Mouse (Mus musculus) lung, postnatal 10 days (tissue): ENCODE measurements around the gene Kcnmb2.
A peak's percentile ranks its signal among the peaks of the same experiment; 100 is the strongest.

Source experiments
- DNase-seq: peaks from one replicate; pipeline ENCODE4 v3.0.0; 2021

Gene Kcnmb2

DNA sequence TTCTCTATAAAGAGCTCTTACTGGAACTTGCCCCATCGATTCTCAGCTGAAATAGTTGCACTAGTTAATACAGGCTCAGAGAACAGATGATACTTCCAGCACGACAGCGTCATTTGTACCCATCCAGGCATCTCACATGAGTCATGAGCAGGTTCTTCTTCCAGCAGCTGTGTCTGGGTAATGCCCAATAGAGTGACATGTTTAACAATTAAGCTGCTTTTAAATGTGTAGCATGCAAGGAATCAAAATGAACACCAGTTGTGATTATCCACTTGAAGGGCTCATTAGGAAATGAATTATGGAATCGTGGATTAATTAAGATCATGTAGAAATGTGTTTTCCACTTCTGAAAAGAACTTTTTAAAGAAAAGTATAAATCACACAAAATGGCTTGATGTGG is 245.4 kb downstream of the Kcnmb2 start:
- no peak for DNase-seq

- no peak for DNase-seq
Measured at GRCm38 (mm10) chr3:32149851-32150570, 247.7 kb downstream of the Kcnmb2 start.

DNA sequence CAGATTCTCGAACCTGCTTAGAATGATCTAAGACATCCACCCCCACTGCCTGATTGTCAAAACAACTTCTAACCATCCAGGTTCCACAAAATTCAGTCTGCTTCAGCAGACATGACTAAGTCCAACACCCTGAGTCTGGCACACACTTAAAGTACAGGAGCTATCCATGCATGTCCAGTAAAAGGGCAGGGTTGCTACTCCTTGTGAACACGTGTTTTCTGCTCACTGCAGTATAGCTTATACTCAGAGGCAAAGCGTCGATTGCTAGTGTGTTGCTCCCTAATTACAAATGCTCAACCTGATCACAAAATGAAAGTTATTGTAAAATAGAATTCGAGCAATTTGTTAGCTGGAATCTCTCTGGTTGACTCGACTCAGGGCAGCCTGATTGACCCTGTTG is 278.2 kb downstream of the Kcnmb2 start:
- DNase-seq: no peak

GRCm38 (mm10) chr3:32185855-32186522 is 283.7 kb downstream of the Kcnmb2 start:
- no peak for DNase-seq

GRCm38 (mm10) chr3:32188521-32188920 is 286.2 kb downstream of the Kcnmb2 start:
- DNase-seq: peak; percentile 55

- DNase-seq: no peak
Measured at GRCm38 (mm10) chr3:32188955-32189354, 286.6 kb downstream of the Kcnmb2 start.

GRCm38 (mm10) chr3:32189956-32190355 is 287.6 kb downstream of the Kcnmb2 start:
- DNase-seq: no peak

DNA sequence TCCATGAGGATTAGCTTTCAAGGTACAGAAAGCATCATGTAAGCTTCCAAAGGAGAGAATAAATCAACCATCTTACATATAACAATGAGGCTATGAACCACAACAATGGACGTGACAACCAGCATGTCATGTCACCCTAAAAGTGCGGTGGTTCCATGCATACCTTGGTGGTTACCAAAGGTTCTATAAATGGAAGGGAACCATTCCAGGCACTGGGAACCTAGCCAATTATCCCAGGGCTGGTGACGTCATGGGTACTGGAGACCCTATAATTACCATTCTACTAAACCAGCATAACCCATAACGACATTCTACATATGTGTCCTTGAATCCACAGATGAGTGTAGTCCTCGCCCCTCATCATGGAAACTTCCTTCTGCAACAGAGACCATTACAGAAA is 291.7 kb downstream of the Kcnmb2 start:
- no peak for DNase-seq

DNA sequence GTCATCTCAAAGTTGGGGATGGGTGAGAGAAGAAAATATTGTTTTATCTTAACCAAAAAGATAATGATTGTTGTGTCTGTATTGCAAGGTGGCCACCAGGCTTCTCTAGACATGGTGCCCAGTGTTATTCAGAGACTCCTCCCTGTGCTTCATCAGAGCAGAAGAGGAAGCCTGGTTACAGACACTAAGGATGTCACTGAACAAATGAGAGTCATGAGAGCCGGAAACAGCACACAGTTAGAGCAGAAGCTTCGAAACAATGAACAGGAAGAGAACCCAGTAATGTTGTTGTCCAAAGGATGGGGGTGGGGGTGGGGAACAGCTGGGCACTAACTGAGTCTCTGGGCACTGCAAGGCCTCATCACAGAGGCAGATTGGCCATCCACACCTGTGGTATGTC is 324.4 kb downstream of the Kcnmb2 start:
- no peak for DNase-seq

DNA sequence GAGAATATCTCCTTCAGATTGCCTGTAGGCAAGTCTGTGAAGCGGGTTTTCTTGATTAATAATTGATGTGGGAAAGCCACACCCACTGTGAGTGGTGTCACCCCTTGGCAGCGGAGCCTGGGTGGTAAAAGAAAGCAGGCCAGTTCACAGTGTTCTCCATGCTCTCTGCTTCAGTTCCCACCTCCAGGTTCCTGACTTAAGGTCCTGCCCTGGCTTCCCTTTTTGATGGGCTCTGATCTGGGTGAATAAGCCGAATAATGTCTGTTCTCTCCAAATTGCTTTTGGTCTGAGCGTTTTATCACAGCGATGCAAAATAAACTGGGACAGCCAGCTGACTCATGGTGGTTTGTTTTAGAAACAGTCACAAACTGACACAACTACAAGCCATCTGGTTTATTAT is 334.5 kb downstream of the Kcnmb2 start:
- peak; percentile 80 for DNase-seq
